ENCODE assay signal across 8 mouse cellular contexts in the genomic region with DNA sequence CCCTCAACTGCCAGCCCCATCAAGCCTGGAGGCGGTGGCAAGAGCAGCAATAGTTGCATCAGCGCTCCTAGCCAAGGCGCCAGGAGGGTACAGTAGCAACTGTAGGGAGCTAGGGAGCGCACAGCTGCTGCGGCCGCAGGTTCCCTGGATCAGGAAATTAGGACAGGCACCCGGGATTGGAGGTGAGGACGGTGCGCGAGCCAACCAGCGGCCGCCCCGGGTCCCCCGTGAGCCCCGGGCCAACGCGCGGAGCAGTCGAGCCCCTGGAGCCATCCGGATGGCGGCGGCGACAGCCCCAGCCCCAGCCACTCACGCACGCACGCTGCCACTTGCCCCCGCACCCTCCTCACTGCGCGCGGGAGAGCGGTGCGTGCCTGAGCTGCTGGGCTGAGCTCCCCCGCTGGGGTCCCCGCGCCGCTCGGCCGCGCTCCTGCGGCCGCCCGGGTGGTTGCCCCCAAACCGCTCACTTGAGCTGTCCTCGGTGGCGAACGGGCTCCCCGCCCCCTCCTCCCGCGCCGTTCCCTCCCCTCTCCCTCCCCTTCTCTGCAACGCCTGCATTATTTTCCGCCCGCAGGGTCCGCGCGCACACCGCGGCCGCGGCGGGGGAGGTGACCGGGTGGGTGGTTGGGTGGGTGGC. TPM values are rescaled to one million over a fixed set of nuclear protein-coding genes. Genes with fewer than 3 reads are reported as not detected.
DNase-seq lines count a peak whose midpoint lies in the region; ATAC-seq lines count a peak whose summit lies in the region.

No protein-coding gene starts in this region.

- peak overlapping the region; percentile 81 for H3K9ac ChIP-seq in forebrain, embryonic 13.5 days
- H3K9ac ChIP-seq in heart, embryonic 15.5 days = peak overlapping the region; percentile 90
- H3K9ac ChIP-seq in liver, embryonic 13.5 days = 0 out of 2 replicates have a peak overlapping the region, but pooled peaks have one; percentile 33
- peak overlapping the region; percentile 84 for H3K9ac ChIP-seq in neural tube, embryonic 14.5 days (replicated peaks; ENCODE audit: low read depth, low read length)

- H3K9me3 ChIP-seq in forebrain, embryonic 13.5 days (replicated peaks) = no peaks in the 10 kb centered on the region
- no peaks in the 10 kb centered on the region for H3K9me3 ChIP-seq in heart, embryonic 15.5 days (replicated peaks)
- no peaks in the 10 kb centered on the region for H3K9me3 ChIP-seq in liver, embryonic 13.5 days (replicated peaks)
- no peaks in the 10 kb centered on the region for H3K9me3 ChIP-seq in neural tube, embryonic 14.5 days (ENCODE audit: control insufficient read depth, low read length)

- H3K27me3 ChIP-seq in forebrain, embryonic 13.5 days = peaks cover 14% of the 10 kb centered on the region
- H3K27me3 ChIP-seq in heart, embryonic 15.5 days = peaks cover 13% of the 10 kb centered on the region
- peaks cover 58% of the 10 kb centered on the region for H3K27me3 ChIP-seq in liver, embryonic 13.5 days
- no peaks in the 10 kb centered on the region; the same call in 1 of the 2 replicates for H3K27me3 ChIP-seq in neural tube, embryonic 14.5 days (ENCODE audit: control insufficient read depth, insufficient read depth, low read length)

- DNase-seq in urinary bladder, adult 18-20 months (ENCODE audit: low spot score in 2 of 2) = peak; percentile 26 to 48
- DNase-seq in urinary bladder, postnatal 10 days (ENCODE audit: low spot score) = no peak
- peak; percentile 75 to 92 for DNase-seq in kidney, postnatal 25 days
- no peak for DNase-seq in liver, embryonic 13.5 days
- DNase-seq in urinary bladder, adult 2 months (ENCODE audit: low spot score) = peak; percentile 48

- H3K36me3 ChIP-seq in forebrain, embryonic 13.5 days (ENCODE audit: poor library complexity, severe bottlenecking) = no peaks in the 10 kb centered on the region
- no peaks in the 10 kb centered on the region for H3K36me3 ChIP-seq in heart, embryonic 15.5 days
- H3K36me3 ChIP-seq in liver, embryonic 13.5 days = no peaks in the 10 kb centered on the region
- H3K36me3 ChIP-seq in neural tube, embryonic 14.5 days (ENCODE audit: control insufficient read depth, insufficient read depth, low read length) = no peaks in the 10 kb centered on the region

- H3K4me2 ChIP-seq in forebrain, embryonic 13.5 days = peak overlapping the region; percentile 91
- peak overlapping the region; percentile 91 for H3K4me2 ChIP-seq in heart, embryonic 15.5 days
- peak overlapping the region; percentile 67 for H3K4me2 ChIP-seq in liver, embryonic 13.5 days
- H3K4me2 ChIP-seq in neural tube, embryonic 14.5 days (ENCODE audit: low read depth, low read length) = peak overlapping the region; percentile 85

- H3K4me1 ChIP-seq in forebrain, embryonic 13.5 days = peaks cover 24% of the 10 kb centered on the region
- H3K4me1 ChIP-seq in heart, embryonic 15.5 days (replicated peaks) = peaks cover 24% of the 10 kb centered on the region
- H3K4me1 ChIP-seq in liver, embryonic 13.5 days (replicated peaks) = no peaks in the 10 kb centered on the region; the same call in 1 of the 2 replicates
- peaks cover 11% of the 10 kb centered on the region; the same call in 1 of the 2 replicates for H3K4me1 ChIP-seq in neural tube, embryonic 14.5 days (ENCODE audit: control insufficient read depth, insufficient read depth, low read length)

- peak; percentile 75 for ATAC-seq in forebrain, embryonic 13.5 days
- peak; percentile 78 for ATAC-seq in heart, embryonic 15.5 days (replicated peaks; ENCODE audit: insufficient number of reproducible peaks, insufficient read depth, low FRiP score, low read depth)
- ATAC-seq in liver, embryonic 13.5 days (ENCODE audit: low read depth) = peak; percentile 59
- ATAC-seq in neural tube, embryonic 14.5 days (ENCODE audit: low read depth) = peak; percentile 78

- H3K27ac ChIP-seq in forebrain, embryonic 13.5 days = peak overlapping the region; percentile 87
- peak overlapping the region; percentile 91 for H3K27ac ChIP-seq in heart, embryonic 15.5 days
- H3K27ac ChIP-seq in liver, embryonic 13.5 days = no peak overlapping the region
- peak overlapping the region; percentile 89 for H3K27ac ChIP-seq in neural tube, embryonic 14.5 days (ENCODE audit: low read depth, low read length)

- WGBS in forebrain, embryonic 13.5 days = 0% methylated on average over 33 of the region's 62 CpGs
- under 1% methylated on average over 54 of the region's 62 CpGs for WGBS in heart, embryonic 15.5 days
- under 1% methylated on average over 61 of the region's 62 CpGs for WGBS in liver, embryonic 13.5 days (ENCODE audit: insufficient replicate concordance)
- WGBS in neural tube, embryonic 14.5 days = under 1% methylated on average over 34 of the region's 62 CpGs

- peak overlapping the region; percentile 77 for H3K4me3 ChIP-seq in forebrain, embryonic 13.5 days
- H3K4me3 ChIP-seq in heart, embryonic 15.5 days = peak overlapping the region; percentile 83
- H3K4me3 ChIP-seq in liver, embryonic 13.5 days (replicated peaks) = peak overlapping the region; percentile 55
- H3K4me3 ChIP-seq in neural tube, embryonic 14.5 days (ENCODE audit: low read depth, low read length) = peak overlapping the region; percentile 72

RNA-seq across cellular contexts. Expression of a gene that starts 0.6 kb away (rescaled TPM):
- 20.8 and 21.4 TPM in 2 replicates for polyA plus RNA-seq in forebrain, embryonic 13.5 days (2015; fragmentation: Nextera tagmentation; extraction: Ambion mirVana)
- polyA plus RNA-seq in heart, embryonic 15.5 days (2015; fragmentation: Nextera tagmentation; extraction: Ambion mirVana) = 27.0 and 29.7 TPM in 2 replicates
- polyA plus RNA-seq in liver, embryonic 13.5 days (2015; fragmentation: Nextera tagmentation; extraction: Ambion mirVana) = 1.6 and 1.8 TPM in 2 replicates
- 26.7 and 28.9 TPM in 2 replicates for polyA plus RNA-seq in neural tube, embryonic 14.5 days (2014; fragmentation: Nextera tagmentation; extraction: Ambion mirVana)
- 14.2 and 16.0 TPM in 2 replicates for polyA plus RNA-seq in urinary bladder, adult 2 months (2012; rRNA removed)

Comparison
In these comparisons a context has a peak if more than half of its experiments do, and no peak if none do; other contexts are left out.
1. DNase-seq: peak in urinary bladder, adult 18-20 months (2 of 2), kidney, postnatal 25 days (2 of 2) and urinary bladder, adult 2 months (single experiment); none in urinary bladder, postnatal 10 days (single experiment) and liver, embryonic 13.5 days (single experiment).
2. H3K9ac ChIP-seq: peak in every context shown above with its lines; median percentile 90 in heart, embryonic 15.5 days; 84 in neural tube, embryonic 14.5 days; 81 in forebrain, embryonic 13.5 days; 33 in liver, embryonic 13.5 days.
3. Peak in every context shown above with its lines, with median percentiles within 50 percentile points of each other: ATAC-seq, H3K4me2 ChIP-seq and H3K4me3 ChIP-seq.